Mouse (Mus musculus): ENCODE results near the gene Cap1. TPM values are rescaled to one million over a fixed set of nuclear protein-coding genes. Genes with fewer than 3 reads are reported as not detected.
A peak's percentile ranks its signal among the peaks of the same experiment; 100 is the strongest.

Cap1 gene
- 58.6 and 67.5 TPM in 2 replicates for polyA plus RNA-seq (2016; fragmentation: Nextera tagmentation; extraction: Ambion mirVana)

GRCm38 (mm10) chr4:122885768-122886578 is at the start of gene Cap1:
Gene Cap1 (minus strand): TSS chr4:122886056.
- Histone ChIP-seq H3K36me3 (no peaks in the 10 kb centered on the region), H3K9me3 (no peaks in the 10 kb centered on the region), H3K27me3 (no peaks in the 10 kb centered on the region), H3K4me2 (replicated peaks) (peak within 1 kb of the TSS; percentile 92), H3K4me1 (peaks cover 25% of the 10 kb centered on the region), H3K9ac (replicated peaks) (peak within 1 kb of the TSS; percentile 88), H3K4me3 (peak within 1 kb of the TSS; percentile 84), H3K27ac (replicated peaks) (peak within 1 kb of the TSS; percentile 99)
- 0% methylated on average over 49 of the region's 49 CpGs for WGBS
- peak; percentile 96 for ATAC-seq (ENCODE audit: low FRiP score, low read depth)

DNA sequence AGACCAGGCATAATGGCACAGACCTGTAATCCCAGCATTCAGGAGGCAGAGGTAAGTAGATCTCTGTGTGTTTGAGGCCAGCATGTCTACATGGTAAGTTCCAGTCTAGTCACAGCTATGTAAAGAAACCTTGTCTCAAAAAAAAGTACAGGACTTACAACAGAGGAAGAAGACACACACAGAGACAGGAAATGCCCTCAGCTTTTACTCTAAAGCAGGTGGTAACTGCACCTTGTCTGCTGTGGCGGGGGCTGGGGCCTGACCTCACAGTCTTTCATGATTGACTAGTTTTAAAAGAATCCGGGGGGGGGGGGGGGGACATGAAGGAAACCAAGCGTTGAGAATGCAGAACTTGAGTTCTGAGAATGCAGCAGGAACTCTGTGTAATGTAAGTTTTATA is 48.0 kb upstream of the Cap1 start:
- 74% methylated on average over 3 of the region's 3 CpGs for WGBS
- Histone ChIP-seq H3K4me3 (no peak overlapping the region), H3K36me3 (no peaks in the 10 kb centered on the region), H3K4me2 (replicated peaks) (no peak overlapping the region), H3K27ac (replicated peaks) (no peak overlapping the region), H3K27me3 (no peaks in the 10 kb centered on the region), H3K9me3 (no peaks in the 10 kb centered on the region), H3K9ac (replicated peaks) (no peak overlapping the region), H3K4me1 (no peaks in the 10 kb centered on the region)
- ATAC-seq (ENCODE audit: low FRiP score, low read depth): no peak

- no peaks in the 10 kb centered on the region for H3K9me3 ChIP-seq
- no peak overlapping the region for H3K4me3 ChIP-seq
- no peak overlapping the region for H3K27ac ChIP-seq (replicated peaks)
- H3K4me1 ChIP-seq: no peaks in the 10 kb centered on the region
- H3K27me3 ChIP-seq: no peaks in the 10 kb centered on the region
- H3K9ac ChIP-seq (replicated peaks): no peak overlapping the region
- H3K4me2 ChIP-seq (replicated peaks): no peak overlapping the region
- WGBS: 76% methylated on average over 3 of the region's 3 CpGs
- no peak for ATAC-seq (ENCODE audit: low FRiP score, low read depth)
- no peaks in the 10 kb centered on the region for H3K36me3 ChIP-seq
These were observed 47.3 kb upstream of the Cap1 start for GRCm38 (mm10) chr4:122933051-122933591.

DNA sequence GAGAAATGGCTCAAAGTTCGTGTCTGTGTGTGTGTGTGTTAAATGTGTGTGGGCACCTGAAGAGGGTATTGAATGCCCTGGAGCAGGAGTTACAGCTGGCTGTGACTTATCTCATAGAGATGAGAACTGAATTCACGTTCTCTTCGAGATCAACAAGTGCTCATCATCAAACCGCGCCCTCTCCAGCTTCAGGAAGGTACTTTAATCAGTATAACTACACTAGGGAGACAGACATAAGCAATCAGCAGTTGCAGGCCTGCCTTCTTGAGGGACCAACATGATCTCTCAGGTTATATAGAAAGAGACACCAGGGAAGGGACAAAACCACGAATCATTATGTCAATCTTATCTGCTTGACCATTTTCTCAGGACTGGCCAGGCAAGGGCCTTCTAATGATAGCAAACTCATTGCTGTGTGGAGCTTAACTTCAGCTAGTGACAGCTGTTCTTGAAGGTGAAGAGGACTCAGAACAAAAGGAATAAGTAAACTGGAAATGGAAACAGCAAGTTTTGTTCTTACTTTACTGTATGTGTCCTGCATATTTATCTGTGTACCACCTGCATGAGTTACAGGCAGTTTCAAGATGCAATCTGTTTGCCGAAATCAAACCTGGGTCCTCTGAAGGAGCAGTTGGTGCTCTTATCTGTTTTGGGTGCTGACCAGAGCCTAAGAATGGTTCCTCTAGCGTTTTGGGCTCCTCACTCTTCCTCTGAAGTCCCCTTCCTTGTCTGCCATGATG is 46.6 kb upstream of the Cap1 start:
- H3K9ac ChIP-seq (replicated peaks): no peak overlapping the region
- ATAC-seq (ENCODE audit: low FRiP score, low read depth): no peak
- 79% methylated on average over 8 of the region's 8 CpGs for WGBS
- H3K4me3 ChIP-seq: no peak overlapping the region
- no peaks in the 10 kb centered on the region for H3K27me3 ChIP-seq
- no peaks in the 10 kb centered on the region for H3K36me3 ChIP-seq
- H3K4me2 ChIP-seq (replicated peaks): no peak overlapping the region
- no peak overlapping the region for H3K27ac ChIP-seq (replicated peaks)
- H3K9me3 ChIP-seq: no peaks in the 10 kb centered on the region
- no peaks in the 10 kb centered on the region for H3K4me1 ChIP-seq

GRCm38 (mm10) chr4:122930939-122931590 is 45.2 kb upstream of the Cap1 start:
- Histone ChIP-seq H3K36me3 (no peaks in the 10 kb centered on the region), H3K27ac (replicated peaks) (no peak overlapping the region), H3K4me2 (replicated peaks) (no peak overlapping the region), H3K4me1 (no peaks in the 10 kb centered on the region), H3K9ac (replicated peaks) (no peak overlapping the region), H3K9me3 (no peaks in the 10 kb centered on the region), H3K4me3 (no peak overlapping the region), H3K27me3 (no peaks in the 10 kb centered on the region)
- ATAC-seq (ENCODE audit: low FRiP score, low read depth): no peak
- WGBS: 83% methylated on average over 2 of the region's 2 CpGs

GRCm38 (mm10) chr4:122923392-122924344 is 37.8 kb upstream of the Cap1 start:
- 0 out of 2 replicates have a peak overlapping the region, but pooled peaks have one; percentile 43 for H3K27ac ChIP-seq (replicated peaks)
- WGBS: 88% methylated on average over 15 of the region's 15 CpGs
- no peak overlapping the region for H3K4me2 ChIP-seq (replicated peaks)
- no peaks in the 10 kb centered on the region for H3K9me3 ChIP-seq
- no peaks in the 10 kb centered on the region for H3K36me3 ChIP-seq
- H3K9ac ChIP-seq (replicated peaks): no peak overlapping the region
- no peak overlapping the region for H3K4me3 ChIP-seq
- H3K27me3 ChIP-seq: no peaks in the 10 kb centered on the region
- peaks cover 9% of the 10 kb centered on the region for H3K4me1 ChIP-seq
- no peak for ATAC-seq (ENCODE audit: low FRiP score, low read depth)

GRCm38 (mm10) chr4:122922841-122923240 is 37.0 kb upstream of the Cap1 start:
- Histone ChIP-seq H3K27ac (replicated peaks) (peak overlapping the region; percentile 43; the same call in 1 of the 2 replicates), H3K4me1 (peaks cover 9% of the 10 kb centered on the region), H3K4me3 (no peak overlapping the region), H3K9ac (replicated peaks) (no peak overlapping the region), H3K4me2 (replicated peaks) (no peak overlapping the region), H3K36me3 (no peaks in the 10 kb centered on the region), H3K27me3 (no peaks in the 10 kb centered on the region), H3K9me3 (no peaks in the 10 kb centered on the region)
- ATAC-seq (ENCODE audit: low FRiP score, low read depth): no peak
- WGBS: 5% methylated on average over 1 of the region's 1 CpGs

DNA sequence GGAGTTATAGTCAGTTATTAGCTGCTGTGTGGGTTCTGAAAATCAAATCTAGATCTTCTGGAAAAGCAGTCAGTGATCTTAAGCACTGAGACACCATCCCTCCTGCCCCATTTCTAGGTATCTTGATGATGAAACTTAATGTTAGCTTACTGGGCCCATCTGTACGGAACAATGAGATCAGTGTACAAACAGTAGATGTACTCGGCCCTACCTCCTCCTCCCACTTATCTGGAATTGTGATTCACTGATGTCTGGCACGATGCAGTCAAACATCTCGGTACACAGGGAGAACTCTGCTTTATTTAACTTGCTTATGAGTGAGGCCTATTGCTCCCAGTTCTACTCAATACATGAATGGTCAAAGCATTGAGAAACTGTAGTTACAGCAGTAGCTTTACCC is 30.1 kb upstream of the Cap1 start:
- H3K9ac ChIP-seq (replicated peaks): no peak overlapping the region
- H3K27ac ChIP-seq (replicated peaks): no peak overlapping the region
- no peaks in the 10 kb centered on the region for H3K36me3 ChIP-seq
- no peaks in the 10 kb centered on the region for H3K27me3 ChIP-seq
- no peak for ATAC-seq (ENCODE audit: low FRiP score, low read depth)
- 92% methylated on average over 4 of the region's 4 CpGs for WGBS
- no peak overlapping the region for H3K4me3 ChIP-seq
- no peak overlapping the region for H3K4me2 ChIP-seq (replicated peaks)
- peaks cover 7% of the 10 kb centered on the region; the same call in 1 of the 2 replicates for H3K9me3 ChIP-seq
- H3K4me1 ChIP-seq: no peaks in the 10 kb centered on the region

DNA sequence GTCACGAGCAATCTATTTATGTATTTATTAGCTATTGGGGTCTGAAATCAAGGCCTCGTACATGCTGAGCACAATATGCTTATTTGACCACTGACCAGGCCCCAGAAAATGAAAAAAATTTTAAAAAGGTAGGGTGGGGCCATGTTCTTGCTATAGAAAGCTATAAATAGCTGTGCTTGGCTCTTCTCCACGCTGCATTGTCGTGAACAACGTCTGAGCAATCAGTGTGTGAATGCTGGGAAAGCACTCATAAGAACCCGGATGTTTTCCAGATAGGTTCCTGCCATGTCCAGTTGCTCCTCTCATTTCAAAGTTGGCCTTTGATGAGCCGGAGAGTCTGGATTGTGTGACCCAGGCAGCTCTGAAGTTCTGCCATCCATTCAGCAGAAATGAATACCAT is 28.3 kb upstream of the Cap1 start:
- WGBS: 89% methylated on average over 7 of the region's 7 CpGs
- no peak for ATAC-seq (ENCODE audit: low FRiP score, low read depth)
- no peaks in the 10 kb centered on the region for H3K27me3 ChIP-seq
- H3K9ac ChIP-seq (replicated peaks): no peak overlapping the region
- no peak overlapping the region for H3K4me2 ChIP-seq (replicated peaks)
- H3K4me1 ChIP-seq: peaks cover 4% of the 10 kb centered on the region; the same call in 1 of the 2 replicates
- no peaks in the 10 kb centered on the region for H3K36me3 ChIP-seq
- H3K4me3 ChIP-seq: no peak overlapping the region
- no peak overlapping the region for H3K27ac ChIP-seq (replicated peaks)
- H3K9me3 ChIP-seq: peaks cover 7% of the 10 kb centered on the region; the same call in 1 of the 2 replicates

DNA sequence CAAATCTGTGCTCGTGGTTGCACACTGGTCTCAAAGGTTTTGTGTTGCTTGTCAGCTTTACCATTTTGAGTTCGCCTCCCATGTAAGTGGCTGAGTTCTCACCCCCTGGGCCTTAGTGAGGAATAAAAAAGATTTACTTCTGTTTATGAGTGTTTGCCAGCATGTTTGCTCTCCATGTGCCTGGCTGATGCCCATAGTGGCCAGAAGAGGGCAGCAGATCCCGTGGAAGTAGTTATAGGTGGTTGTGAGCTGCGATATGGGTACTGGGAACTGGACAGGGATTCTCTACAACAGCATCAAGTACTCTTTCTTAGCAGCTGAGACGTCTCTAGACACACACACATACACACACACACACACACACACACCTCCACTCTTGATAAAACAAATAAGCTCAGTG is 26.8 kb upstream of the Cap1 start:
- Histone ChIP-seq H3K4me2 (replicated peaks) (no peak overlapping the region), H3K27ac (replicated peaks) (no peak overlapping the region), H3K27me3 (no peaks in the 10 kb centered on the region), H3K36me3 (no peaks in the 10 kb centered on the region), H3K9me3 (peaks cover 7% of the 10 kb centered on the region; the same call in 1 of the 2 replicates), H3K9ac (replicated peaks) (no peak overlapping the region), H3K4me1 (peaks cover 4% of the 10 kb centered on the region; the same call in 1 of the 2 replicates), H3K4me3 (no peak overlapping the region)
- no peak for ATAC-seq (ENCODE audit: low FRiP score, low read depth)
- 79% methylated on average over 4 of the region's 5 CpGs for WGBS

GRCm38 (mm10) chr4:122910577-122910976 is 24.7 kb upstream of the Cap1 start:
- Histone ChIP-seq H3K27me3 (no peaks in the 10 kb centered on the region), H3K4me3 (no peak overlapping the region), H3K4me2 (replicated peaks) (no peak overlapping the region), H3K36me3 (no peaks in the 10 kb centered on the region), H3K9ac (replicated peaks) (no peak overlapping the region), H3K4me1 (peaks cover 4% of the 10 kb centered on the region; the same call in 1 of the 2 replicates), H3K27ac (replicated peaks) (no peak overlapping the region), H3K9me3 (peaks cover 4% of the 10 kb centered on the region; the same call in 1 of the 2 replicates)
- WGBS: 57% methylated on average over 6 of the region's 6 CpGs
- ATAC-seq (ENCODE audit: low FRiP score, low read depth): no peak

All from midbrain, embryonic 12.5 days (tissue).